ENCODE assay signal across 21 mouse cellular contexts in the genomic region with DNA sequence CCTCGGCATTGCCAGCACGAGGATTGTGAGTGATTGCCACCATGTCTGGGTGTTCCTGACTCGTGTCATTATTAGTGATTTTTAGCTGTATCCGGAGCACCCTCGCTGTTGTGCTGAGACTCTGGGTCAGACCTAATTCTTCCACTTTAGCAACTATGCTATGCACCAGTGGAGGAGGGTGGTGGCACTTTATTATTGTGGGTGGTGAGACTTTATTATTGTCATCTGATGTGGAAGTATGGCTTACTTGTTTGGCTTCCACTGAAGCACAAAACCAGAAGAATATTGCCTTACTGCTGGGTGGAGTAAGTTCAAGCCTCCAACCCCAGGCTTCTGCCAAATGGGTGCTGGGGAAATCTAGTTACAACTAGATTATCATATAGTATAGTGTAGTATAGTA.
"Had no signal": no experiment of that assay in that cellular context is flagged by ENCODE, and none has a peak within 500 bp of the region (broad histone marks: within the 10 kb centered on the region; RNA-seq: fewer than 3 reads in every experiment).

No protein-coding gene starts in this region.

- H3K4me1 ChIP-seq: neural tube, embryonic 15.5 days; stomach, embryonic 15.5 days had no signal

- H3K27ac ChIP-seq: liver, embryonic 14.5 days; midbrain, embryonic 10.5 days; midbrain, embryonic 12.5 days; neural tube, embryonic 13.5 days; neural tube, embryonic 15.5 days; stomach, embryonic 15.5 days; stomach, postnatal 0 days had no signal

- DNase-seq: lung, adult 18-20 months; lung, embryonic 14.5 days; lung, postnatal 10 days; lung, postnatal 4 days; midbrain, embryonic 14.5 days; retina, postnatal 1 day; right cerebral cortex, adult 18-20 months; right cerebral cortex, postnatal 25 days; right cerebral cortex, postnatal 4 days; thymus, adult 2 months; thymus, postnatal 25 days; thymus, postnatal 4 days had no signal

- H3K36me3 ChIP-seq: midbrain, embryonic 10.5 days; midbrain, embryonic 12.5 days; neural tube, embryonic 13.5 days; neural tube, embryonic 15.5 days; stomach, embryonic 15.5 days had no signal

- ATAC-seq: midbrain, embryonic 16.5 days had no signal

- H3K4me3 ChIP-seq: midbrain, embryonic 10.5 days; midbrain, embryonic 12.5 days; myocyte; neural tube, embryonic 13.5 days; neural tube, embryonic 15.5 days; stomach, embryonic 15.5 days had no signal

- H3K27me3 ChIP-seq: midbrain, embryonic 12.5 days; neural tube, embryonic 13.5 days; neural tube, embryonic 15.5 days; stomach, embryonic 15.5 days had no signal
